Mouse (Mus musculus) heart, postnatal 0 days (tissue): Measurements from ENCODE around the gene Sh3d21. TPM values are rescaled to one million over a fixed set of nuclear protein-coding genes. Genes with fewer than 3 reads are reported as not detected.

Source experiments
- ATAC-seq: fragments of 200-750 bp; cut with Nextera tagmentation; 2 replicates; pipeline ENCODE4 v1.8.0; 2017; ENCODE audit warnings: low read depth, moderate number of reproducible peaks, moderate library complexity; ENCODE audit not compliant: insufficient read depth
- DNase-seq: peaks from one replicate; pipeline ENCODE4 v3.0.0-alpha.2; 2016; ENCODE audit warnings: low spot score
- H3K27ac ChIP-seq: fragments of 300-500 bp; sonication (generic); 2 replicates; pipeline ENCODE4 v1.5.1; 2014; ENCODE audit warnings: low read depth, mild to moderate bottlenecking
- H3K27me3 ChIP-seq: fragments of 300-500 bp; sonication (generic); 2 replicates; pipeline ENCODE4 v1.6.1; 2014; ENCODE audit warnings: low read length, mixed read lengths; ENCODE audit not compliant: control insufficient read depth, insufficient read depth
- H3K36me3 ChIP-seq: fragments of 300-500 bp; sonication (generic); replicated peaks from 2 replicates; pipeline ENCODE4 v1.6.1; 2014; ENCODE audit warnings: low read length, mixed read lengths; ENCODE audit not compliant: control insufficient read depth, insufficient read depth
- H3K4me1 ChIP-seq: fragments of 300-500 bp; sonication (generic); 2 replicates; pipeline ENCODE4 v1.6.1; 2014; ENCODE audit warnings: antibody characterized with exemption; ENCODE audit not compliant: control insufficient read depth, insufficient read depth
- H3K4me2 ChIP-seq: fragments of 300-500 bp; sonication (generic); 2 replicates; pipeline ENCODE4 v1.6.1; 2014; ENCODE audit warnings: low read depth, mild to moderate bottlenecking, low read length, moderate library complexity
- H3K4me3 ChIP-seq: fragments of 300-500 bp; sonication (generic); 2 replicates; pipeline ENCODE4 v1.5.1; 2014; ENCODE audit warnings: low read depth, low read length
- H3K9ac ChIP-seq: fragments of 300-500 bp; sonication (generic); replicated peaks from 2 replicates; pipeline ENCODE4 v1.6.1; 2014; ENCODE audit warnings: low read depth, low read length, mixed read lengths
- H3K9me3 ChIP-seq: fragments of 300-500 bp; sonication (generic); replicated peaks from 2 replicates; pipeline ENCODE4 v1.6.1; 2016; ENCODE audit warnings: low read length; ENCODE audit not compliant: control insufficient read depth
- CTCF ChIP-seq: IDR thresholded peaks from 2 replicates; pipeline ENCODE4 v1.5.1; 2016; ENCODE audit warnings: antibody characterized with exemption, control low read depth, low read depth
- EP300 ChIP-seq: IDR thresholded peaks from 2 replicates; pipeline ENCODE4 v1.6.1; 2016; ENCODE audit warnings: antibody characterized with exemption, low read depth
- WGBS: fragments of 180-500 bp; shearing (Covaris S2); extraction: QIAGEN DNeasy Blood & Tissue Kit; methylation state at CpG from one replicate; pipeline ENCODE4 v1.1.7; 2014; 5-methylcytosine and 5-hydroxymethylcytosine counted together
- polyA plus RNA-seq: library from polyadenylated mRNA; unstranded; fragments of >200 nt; fragmentation: Nextera tagmentation; extraction: Ambion mirVana; gene quantifications from 2 replicates; pipeline ENCODE4 v1.2.1, GENCODE M21; 2015
- total RNA-seq: library from RNA; depleted of rRNA; stranded (reverse); fragments of >200 nt; gene quantifications from 2 replicates; pipeline ENCODE4 v1.2.3, GENCODE M21; 2014; ENCODE audit warnings: low replicate concordance

Gene Sh3d21
- total and polyA plus RNA-seq, 2 experiments from 2014 or later = 2.2 to 2.6 TPM

GRCm38 (mm10) chr4:126160981-126161380 is 2.3 kb downstream of the Sh3d21 start:
- ATAC-seq (no peak), DNase-seq (no peak)
- TF ChIP-seq CTCF (no peak), EP300 (no peak)
- H3K4me3 ChIP-seq = no peak overlapping the region
- H3K27me3 ChIP-seq = no peaks in the 10 kb centered on the region
- H3K9ac ChIP-seq = no peak overlapping the region
- H3K9me3 ChIP-seq = no peaks in the 10 kb centered on the region
- H3K4me1 ChIP-seq = peaks cover 16% of the 10 kb centered on the region
- no peak overlapping the region for H3K27ac ChIP-seq
- H3K4me2 ChIP-seq = no peak overlapping the region
- 0 out of 2 replicates have a peak, but pooled peaks cover 7% of the 10 kb centered on the region for H3K36me3 ChIP-seq
- WGBS = 93% methylated on average over 8 of the region's 8 CpGs

- Histone ChIP-seq H3K4me3 (no peak overlapping the region), H3K4me1 (peaks cover 13% of the 10 kb centered on the region), H3K9me3 (no peaks in the 10 kb centered on the region), H3K36me3 (no peaks in the 10 kb centered on the region), H3K27me3 (no peaks in the 10 kb centered on the region), H3K4me2 (no peak overlapping the region), H3K27ac (no peak overlapping the region), H3K9ac (no peak overlapping the region)
- ATAC-seq (no peak), DNase-seq (no peak)
- no peak for TF ChIP-seq CTCF
- no peak for TF ChIP-seq EP300
- 70% methylated on average over 8 of the region's 8 CpGs for WGBS
Measured at GRCm38 (mm10) chr4:126159455-126159854, 3.8 kb downstream of the Sh3d21 start.

DNA sequence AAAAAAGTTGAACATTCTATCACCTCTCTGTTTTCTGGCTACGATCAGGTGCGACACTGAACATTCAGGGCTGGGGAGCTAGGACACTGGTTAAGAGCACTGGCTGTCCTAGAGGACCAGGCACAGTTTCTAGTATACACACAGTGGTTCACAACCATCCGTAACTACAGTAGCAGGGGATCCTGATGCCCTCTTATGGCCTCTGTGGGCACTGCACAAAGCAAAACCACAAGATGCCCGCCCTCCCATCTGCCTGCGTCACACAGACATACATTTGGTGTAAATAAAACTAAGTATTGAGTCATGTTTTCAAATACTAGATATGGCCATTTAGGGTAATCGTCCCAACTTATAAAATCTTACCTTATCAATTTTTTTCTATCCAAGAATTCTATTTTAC is 5.7 kb downstream of the Sh3d21 start:
- no peak overlapping the region for H3K9ac ChIP-seq
- TF ChIP-seq CTCF (no peak), EP300 (no peak)
- no peaks in the 10 kb centered on the region for H3K9me3 ChIP-seq
- DNase-seq (no peak), ATAC-seq (no peak)
- H3K4me1 ChIP-seq = peaks cover 4% of the 10 kb centered on the region; the same call in 1 of the 2 replicates
- H3K4me2 ChIP-seq = no peak overlapping the region
- no peaks in the 10 kb centered on the region for H3K36me3 ChIP-seq
- 87% methylated on average over 6 of the region's 6 CpGs for WGBS
- no peaks in the 10 kb centered on the region for H3K27me3 ChIP-seq
- H3K27ac ChIP-seq = no peak overlapping the region
- no peak overlapping the region for H3K4me3 ChIP-seq

DNA sequence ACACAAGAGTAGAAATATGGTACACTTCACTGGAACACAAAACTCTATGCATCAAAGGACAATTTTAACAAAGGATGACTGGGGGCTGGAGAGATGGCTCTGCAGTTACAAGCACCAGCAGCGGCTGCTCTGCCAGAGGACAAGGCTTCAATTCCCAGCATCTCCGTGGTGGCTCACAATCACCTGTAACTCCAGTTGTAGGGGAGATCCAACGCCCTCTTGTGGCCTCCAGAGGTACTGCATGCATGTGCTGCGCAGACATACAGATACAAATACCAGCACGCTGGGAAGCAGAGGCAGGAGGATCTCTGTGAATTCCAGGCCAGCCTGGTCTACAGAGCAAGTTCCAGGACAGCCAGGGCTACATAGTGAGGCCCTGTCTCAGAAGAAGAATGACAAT is 6.7 kb downstream of the Sh3d21 start:
- no peaks in the 10 kb centered on the region for H3K27me3 ChIP-seq

DNA sequence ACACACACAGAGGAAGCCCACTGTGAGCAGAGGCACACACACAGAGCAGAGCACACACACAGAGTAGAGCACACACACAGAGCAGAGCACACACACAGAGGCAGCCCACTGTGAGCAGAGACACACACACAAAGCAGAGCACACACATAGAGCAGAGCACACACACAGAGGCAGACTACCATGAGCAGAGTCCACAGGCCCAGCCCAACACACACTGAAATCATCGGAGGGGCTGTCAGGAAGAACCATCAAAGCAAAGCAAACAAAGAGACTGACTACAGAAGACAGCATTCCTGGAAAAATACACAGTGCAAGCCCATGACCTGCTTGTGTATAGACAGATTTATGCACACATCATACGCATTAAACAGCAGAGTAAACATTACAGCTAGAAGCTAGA is 7.4 kb downstream of the Sh3d21 start:
- Histone ChIP-seq H3K27ac (peak overlapping the region; percentile 11; the same call in 1 of the 2 replicates), H3K36me3 (peaks cover 3% of the 10 kb centered on the region; the same call in 1 of the 2 replicates), H3K4me3 (no peak overlapping the region), H3K4me2 (no peak overlapping the region), H3K27me3 (no peaks in the 10 kb centered on the region), H3K9me3 (no peaks in the 10 kb centered on the region), H3K4me1 (no peaks in the 10 kb centered on the region), H3K9ac (no peak overlapping the region)
- no peak for TF ChIP-seq CTCF
- no peak for TF ChIP-seq EP300
- DNase-seq (no peak), ATAC-seq (no peak)
- 60% methylated on average over 2 of the region's 2 CpGs for WGBS

More for the DNA sequence above, 6.7 kb downstream of the Sh3d21 start:
- Histone ChIP-seq H3K4me2 (no peak overlapping the region), H3K9me3 (no peaks in the 10 kb centered on the region), H3K4me3 (no peak overlapping the region), H3K4me1 (no peaks in the 10 kb centered on the region), H3K27ac (no peak overlapping the region), H3K36me3 (no peaks in the 10 kb centered on the region), H3K9ac (no peak overlapping the region)
- 59% methylated on average over 5 of the region's 5 CpGs for WGBS
- DNase-seq (no peak), ATAC-seq (no peak)
- TF ChIP-seq EP300 (no peak), CTCF (peak; percentile 48)

DNA sequence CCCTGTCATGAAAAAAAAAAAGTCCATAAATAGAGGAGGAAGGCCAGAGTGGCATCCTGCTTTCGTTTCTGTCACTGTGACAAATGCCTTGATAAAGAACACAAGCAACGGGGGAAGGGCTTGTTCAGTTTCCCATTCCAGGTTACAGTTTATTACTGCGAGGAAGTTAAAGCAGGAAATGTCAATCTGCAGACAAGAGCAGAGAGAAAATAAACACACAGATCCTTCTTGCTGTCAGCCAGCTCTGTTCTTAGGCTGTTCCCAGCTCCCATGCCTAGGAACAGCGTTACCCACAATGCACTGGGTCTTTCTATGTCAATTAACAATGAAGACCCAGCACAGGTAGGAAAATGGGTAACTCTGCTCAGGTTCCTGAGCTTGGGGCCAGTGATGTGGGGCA is 8.1 kb downstream of the Sh3d21 start:
- Histone ChIP-seq H3K36me3 (peaks cover 3% of the 10 kb centered on the region; the same call in 1 of the 2 replicates), H3K4me3 (no peak overlapping the region), H3K4me2 (no peak overlapping the region), H3K27me3 (0 out of 2 replicates have a peak, but pooled peaks cover 1% of the 10 kb centered on the region), H3K9me3 (no peaks in the 10 kb centered on the region), H3K27ac (peak overlapping the region; percentile 11; the same call in 1 of the 2 replicates), H3K4me1 (0 out of 2 replicates have a peak, but pooled peaks cover 5% of the 10 kb centered on the region), H3K9ac (no peak overlapping the region)
- ATAC-seq = no peak
- WGBS = 30% methylated on average over 4 of the region's 4 CpGs
- no peak for TF ChIP-seq EP300
- no peak for TF ChIP-seq CTCF
- DNase-seq = no peak
